Mouse (Mus musculus): ENCODE data around the gene Tmem150a.

DNA sequence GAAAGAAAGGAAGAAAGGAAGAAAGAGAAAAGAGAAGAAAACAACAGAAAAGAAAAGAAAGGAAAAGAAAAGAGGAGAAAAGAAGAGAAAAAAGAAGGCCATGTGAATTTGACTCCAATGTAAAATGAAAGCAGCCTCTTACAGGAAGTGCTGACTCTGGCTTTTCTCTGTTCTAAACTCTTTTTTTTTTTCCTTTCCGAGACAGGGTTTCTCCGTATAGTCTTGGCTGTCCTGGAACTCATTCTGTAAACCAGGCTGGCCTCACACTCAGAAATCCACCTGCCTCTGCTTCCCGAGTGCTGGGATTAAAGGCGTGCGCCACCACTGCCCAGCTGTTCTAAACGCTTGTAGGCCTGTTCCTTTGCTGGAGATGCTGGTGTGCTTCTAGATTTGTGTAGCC is 27.2 kb downstream of the Tmem150a start:
- TF ChIP-seq CTCF (IDR thresholded peaks at IDR 0.05; ENCODE audit: low read depth), result no peak
- TF ChIP-seq EP300 (IDR thresholded peaks at IDR 0.05; ENCODE audit: low read depth), result no peak

Measured in liver, postnatal 0 days (tissue).